Mouse (Mus musculus) liver, embryonic 18 days (tissue): ENCODE results near the gene Tbc1d17. TPM values are rescaled to one million over a fixed set of nuclear protein-coding genes. Genes with fewer than 3 reads are reported as not detected.

Experiments used
- polyA plus RNA-seq: library from polyadenylated mRNA; depleted of rRNA; stranded (reverse); fragments of >200 nt; gene quantifications from 2 replicates; pipeline ENCODE4 v1.2.3, GENCODE M21; 2012; rRNA removed

Tbc1d17 gene
- 21.1 and 23.3 TPM in 2 replicates for polyA plus RNA-seq

GRCm38 (mm10) chr7:44848561-44849415, at the start of gene Tbc1d17, which contains the start of gene Akt1s1:
TSS of gene Tbc1d17 (minus strand) at chr7:44849079.
TSS of gene Akt1s1 (plus strand) at chr7:44848991.

GRCm38 (mm10) chr7:44895593-44896434, 46.9 kb upstream of the Tbc1d17 start, which contains the start of gene Fuz:
TSS of gene Fuz (plus strand) at chr7:44896079.

GRCm38 (mm10) chr7:44892276-44892921, 43.5 kb upstream of the Tbc1d17 start, which contains the start of gene Med25:
TSS of gene Med25 (minus strand) at chr7:44892712.

DNA sequence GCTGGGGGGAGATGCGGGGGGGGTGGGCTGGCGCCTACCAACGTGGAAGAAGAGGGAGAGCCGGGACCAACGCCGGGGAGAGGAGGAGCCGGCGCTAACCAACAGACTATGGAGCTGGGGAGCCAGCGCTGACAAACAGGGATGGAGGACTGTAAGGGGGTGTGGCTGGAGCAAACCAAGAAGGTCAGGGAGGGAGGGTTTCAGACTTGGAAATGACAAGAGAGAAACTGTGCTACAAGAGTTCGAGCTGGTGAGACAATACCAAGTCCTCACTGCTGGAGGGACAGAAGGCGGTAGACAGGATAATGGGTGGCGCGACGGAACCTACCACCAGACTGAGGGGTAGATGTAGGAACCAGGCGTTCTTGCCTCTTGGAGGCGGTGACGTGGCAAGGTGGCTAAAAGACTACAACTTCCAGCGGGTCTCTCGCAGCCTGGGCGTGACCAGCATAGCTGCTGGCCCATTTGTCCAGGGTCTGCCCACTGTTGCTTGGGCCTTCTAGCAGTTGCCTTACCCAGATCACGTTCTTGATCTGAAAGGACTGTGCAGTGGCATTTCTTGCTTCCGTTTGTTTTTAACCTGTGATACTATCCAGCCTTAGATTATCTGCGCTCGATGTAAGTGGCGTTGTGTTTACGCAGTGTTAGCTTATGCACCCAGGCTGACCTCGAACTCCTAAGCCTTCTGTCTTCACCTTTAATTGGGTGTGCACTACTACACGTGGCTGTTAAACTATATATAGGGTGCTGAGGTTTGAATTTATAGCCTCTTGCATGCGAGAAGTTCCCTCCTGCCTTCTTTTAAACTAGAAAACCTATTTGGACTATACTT, 21.0 kb upstream of the Tbc1d17 start, which contains the start of gene Ptov1:
TSS of gene Ptov1 (minus strand) at position 92 of the 832 bp plus-strand sequence.

GRCm38 (mm10) chr7:44857042-44857552, 8.2 kb upstream of the Tbc1d17 start, which contains the start of gene Pnkp:
TSS of gene Pnkp (plus strand) at chr7:44857139.

GRCm38 (mm10) chr7:44816470-44817021, 32.3 kb downstream of the Tbc1d17 start, which contains the start of gene Atf5:
TSS of gene Atf5 (minus strand) at chr7:44816658.

GRCm38 (mm10) chr7:44815721-44816469, 33.0 kb downstream of the Tbc1d17 start, which contains the start of the genes Nup62 and Il4i1:
TSS of gene Nup62 (plus strand) at chr7:44816088.
TSS of gene Il4i1 (plus strand) at chr7:44816387.

Other genes with a start within 250 kb of the Tbc1d17 start
- 0.77 and 0.95 TPM in 2 replicates for gene Myh14, start 178.2 kb downstream of the Tbc1d17 start, polyA plus RNA-seq
- gene Izumo2, start 140.3 kb downstream of the Tbc1d17 start, polyA plus RNA-seq: not detected in 2 replicates
- 18.9 and 21.4 TPM in 2 replicates for gene Vrk3, start 100.7 kb downstream of the Tbc1d17 start, polyA plus RNA-seq
- gene Zfp473, start 98.0 kb downstream of the Tbc1d17 start, polyA plus RNA-seq: 0.48 and 0.58 TPM in 2 replicates
- 20.2 and 22.4 TPM in 2 replicates for gene Nup62, start 33.0 kb downstream of the Tbc1d17 start, polyA plus RNA-seq
- 0.38 TPM in 2 replicates for gene Il4i1, start 32.7 kb downstream of the Tbc1d17 start, polyA plus RNA-seq
- gene Atf5, start 32.4 kb downstream of the Tbc1d17 start, polyA plus RNA-seq: 247 and 266 TPM in 2 replicates
- gene Akt1s1, start 88 bp downstream of the Tbc1d17 start, polyA plus RNA-seq: 35.6 and 37.3 TPM in 2 replicates
- 18.0 and 24.6 TPM in 2 replicates for gene Pnkp, start 8.1 kb upstream of the Tbc1d17 start, polyA plus RNA-seq
- 48.6 and 56.2 TPM in 2 replicates for gene Ptov1, start 20.7 kb upstream of the Tbc1d17 start, polyA plus RNA-seq
- 26.0 and 30.9 TPM in 2 replicates for gene Med25, start 43.6 kb upstream of the Tbc1d17 start, polyA plus RNA-seq
- 6.4 and 7.8 TPM in 2 replicates for gene Fuz, start 47.0 kb upstream of the Tbc1d17 start, polyA plus RNA-seq
- gene Ap2a1, start 80.4 kb upstream of the Tbc1d17 start, polyA plus RNA-seq: 33.1 and 39.3 TPM in 2 replicates
- 0.02 TPM in 1 of 2 replicates, not detected in the other for gene Tsks, start 94.1 kb upstream of the Tbc1d17 start, polyA plus RNA-seq
- 2.3 and 2.6 TPM in 2 replicates for gene Cpt1c, start 125.8 kb upstream of the Tbc1d17 start, polyA plus RNA-seq
- 105 and 112 TPM in 2 replicates for gene Prmt1, start 137.5 kb upstream of the Tbc1d17 start, polyA plus RNA-seq
- 50.0 and 54.3 TPM in 2 replicates for gene Irf3, start 148.6 kb upstream of the Tbc1d17 start, polyA plus RNA-seq
- gene Bcl2l12, start 149.6 kb upstream of the Tbc1d17 start, polyA plus RNA-seq: 9.0 and 9.5 TPM in 2 replicates
- 13.5 and 17.4 TPM in 2 replicates for gene Scaf1, start 167.3 kb upstream of the Tbc1d17 start, polyA plus RNA-seq
- 41.8 and 53.8 TPM in 2 replicates for gene Rras, start 168.9 kb upstream of the Tbc1d17 start, polyA plus RNA-seq
- gene Prr12, start 203.8 kb upstream of the Tbc1d17 start, polyA plus RNA-seq: 1.1 and 1.7 TPM in 2 replicates
- gene Nosip, start 213.3 kb upstream of the Tbc1d17 start, polyA plus RNA-seq: 24.0 and 24.4 TPM in 2 replicates
- gene Prrg2, start 213.6 kb upstream of the Tbc1d17 start, polyA plus RNA-seq: 17.7 and 19.5 TPM in 2 replicates
- gene Rcn3, start 243.1 kb upstream of the Tbc1d17 start, polyA plus RNA-seq: 18.6 and 20.0 TPM in 2 replicates